Mouse (Mus musculus): ENCODE results near the gene Ttc30b.

GRCm38 (mm10) chr2:75929141-75929540 lies 9.2 kb downstream of the Ttc30b start:
- TF ChIP-seq POLR2A (IDR thresholded peaks at IDR 0.05; ENCODE audit: extremely low read depth, insufficient read depth, low read length) (no peak), CTCF (IDR thresholded peaks at IDR 0.05; ENCODE audit: low read depth, low read length) (no peak)
